Mouse (Mus musculus) fibroblast of lung, adult 2 months (primary cell): ENCODE results near the gene Xirp1.
"Not testable (repeated sequence)": the region's sequence is repeated elsewhere in the genome, so short reads cannot be mapped to it uniquely, and the experiment has no call there.

Source experiments
- DNase-seq: peaks from one replicate; pipeline ENCODE4 v3.0.0-alpha.2; 2011; ENCODE audit warnings: low read depth

Gene Xirp1

DNA sequence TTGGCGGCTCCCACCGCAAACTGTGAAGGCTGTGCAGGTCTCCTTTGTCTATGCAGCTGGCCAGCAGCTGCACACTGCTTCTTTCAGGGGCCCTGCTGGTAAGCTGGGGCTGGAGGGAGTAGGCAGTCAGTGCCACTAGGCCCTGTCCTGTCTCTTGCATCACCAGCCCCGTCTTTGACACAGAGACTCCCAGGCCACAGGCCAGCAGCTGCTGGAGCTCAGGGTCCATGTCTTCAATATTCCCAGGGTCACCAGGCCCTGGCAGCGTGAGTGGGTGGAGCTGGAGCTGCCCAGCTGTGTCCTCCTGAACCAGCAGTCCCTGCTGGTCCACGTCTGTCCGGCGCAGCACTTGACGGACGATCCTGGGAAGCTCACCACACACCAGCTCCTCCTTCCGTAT, 6.4 kb downstream of the Xirp1 start:
- no peak for DNase-seq

DNA sequence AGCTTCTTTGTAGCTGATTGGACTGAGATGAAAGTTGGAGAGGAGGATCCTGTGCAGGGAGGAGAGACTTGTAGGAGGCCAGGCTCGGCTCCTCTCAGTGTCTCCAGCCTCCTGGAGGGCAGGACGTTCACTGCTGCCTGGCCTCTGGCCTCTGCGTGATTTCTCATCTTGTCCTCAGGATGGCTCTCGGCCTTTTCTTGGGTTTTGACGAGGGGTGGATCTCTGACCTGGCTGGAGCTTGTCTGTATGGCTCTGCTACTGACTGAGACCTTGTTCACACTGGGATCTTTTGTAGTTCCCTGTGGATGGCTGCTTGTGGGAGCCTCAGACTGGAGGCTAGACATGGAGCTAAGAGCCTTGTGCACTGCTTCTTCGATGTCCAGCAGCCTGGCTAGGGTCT, 8.6 kb downstream of the Xirp1 start:
- DNase-seq: no peak

DNA sequence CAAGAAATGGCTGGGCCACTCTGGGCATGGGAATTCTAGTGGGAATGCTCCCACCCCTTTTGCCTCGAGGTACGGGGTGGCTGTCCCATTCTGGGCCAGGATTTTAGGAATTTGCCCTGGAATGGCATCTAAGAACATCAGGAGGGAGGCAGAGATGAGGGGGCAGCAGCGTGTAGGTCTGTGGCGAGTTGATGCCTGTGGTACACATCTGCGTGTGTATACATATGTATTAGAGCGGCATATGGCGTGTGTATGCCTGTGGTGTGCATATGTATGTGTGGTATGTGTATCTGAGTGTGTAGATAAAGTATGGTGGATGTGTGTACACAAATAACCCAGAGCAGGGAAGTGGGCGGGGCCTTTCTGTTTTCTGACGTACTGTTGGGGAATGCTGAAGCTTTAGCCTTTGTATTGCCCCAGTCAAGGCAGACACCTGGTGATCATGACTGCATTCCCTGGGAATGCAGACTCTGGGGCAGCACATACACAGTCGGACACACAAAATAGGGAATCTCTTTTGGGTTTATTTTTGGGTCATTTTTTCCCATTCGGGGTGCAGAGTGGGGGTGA, 10.1 kb downstream of the Xirp1 start:
- DNase-seq: no peak

DNA sequence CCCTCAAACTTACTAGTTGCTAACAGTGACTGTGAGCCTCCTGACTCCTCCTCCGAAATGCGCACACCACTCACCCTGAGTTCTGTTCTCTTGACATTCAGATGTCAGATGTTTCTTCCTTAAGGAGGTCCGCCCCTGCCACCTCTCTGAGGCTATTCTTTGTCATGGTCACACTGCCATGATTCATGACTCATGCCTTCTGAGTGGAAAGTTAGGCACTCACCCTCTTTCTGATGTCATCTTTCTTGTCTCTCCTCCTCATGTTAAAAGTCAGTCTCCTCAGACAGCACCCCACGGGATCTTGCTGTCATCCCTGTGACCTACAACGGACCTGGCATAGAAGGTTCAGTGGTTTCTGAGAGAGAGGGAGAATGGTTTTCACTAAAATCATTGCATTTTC, 10.6 kb downstream of the Xirp1 start:
- peak; percentile 53 for DNase-seq

DNA sequence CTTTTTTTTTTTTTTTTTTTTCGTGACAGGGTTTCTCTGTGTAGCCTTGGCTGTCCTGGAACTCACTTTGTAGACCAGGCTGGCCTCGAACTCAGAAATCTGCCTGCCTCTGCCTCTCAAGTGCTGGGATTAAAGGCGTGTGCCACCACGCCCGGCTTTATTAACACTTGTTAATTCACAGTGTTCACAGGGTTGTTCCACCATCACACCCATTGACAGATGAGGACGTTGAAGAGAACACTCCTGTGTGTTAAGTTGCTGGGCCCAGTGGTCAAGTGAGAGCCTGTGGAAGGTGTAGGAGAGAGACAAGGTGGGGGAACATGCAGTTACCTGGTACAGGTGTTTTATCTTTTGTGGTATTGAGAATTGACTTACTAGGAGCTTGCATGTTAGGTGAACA, 11.2 kb downstream of the Xirp1 start:
- not testable (repeated sequence) for DNase-seq

DNA sequence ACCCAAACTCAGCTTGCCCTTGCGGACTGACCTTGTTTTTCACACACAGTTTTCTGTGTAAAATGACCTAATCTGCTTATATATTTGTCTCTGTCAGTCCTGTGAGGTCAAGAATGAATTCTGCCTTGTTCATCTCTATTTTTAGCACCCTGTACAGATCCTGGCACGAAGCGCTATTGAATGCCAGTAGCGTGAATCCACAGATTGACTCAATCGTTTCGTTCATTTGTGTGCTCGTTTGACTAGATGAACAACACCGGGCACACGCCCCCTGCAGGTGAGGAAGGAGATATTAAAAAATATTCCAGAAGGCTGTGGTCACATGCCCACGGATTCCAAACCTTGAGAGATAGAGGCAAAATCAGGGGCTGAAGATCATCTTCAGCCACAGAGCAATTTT, 11.9 kb downstream of the Xirp1 start:
- peak; percentile 91 for DNase-seq

DNA sequence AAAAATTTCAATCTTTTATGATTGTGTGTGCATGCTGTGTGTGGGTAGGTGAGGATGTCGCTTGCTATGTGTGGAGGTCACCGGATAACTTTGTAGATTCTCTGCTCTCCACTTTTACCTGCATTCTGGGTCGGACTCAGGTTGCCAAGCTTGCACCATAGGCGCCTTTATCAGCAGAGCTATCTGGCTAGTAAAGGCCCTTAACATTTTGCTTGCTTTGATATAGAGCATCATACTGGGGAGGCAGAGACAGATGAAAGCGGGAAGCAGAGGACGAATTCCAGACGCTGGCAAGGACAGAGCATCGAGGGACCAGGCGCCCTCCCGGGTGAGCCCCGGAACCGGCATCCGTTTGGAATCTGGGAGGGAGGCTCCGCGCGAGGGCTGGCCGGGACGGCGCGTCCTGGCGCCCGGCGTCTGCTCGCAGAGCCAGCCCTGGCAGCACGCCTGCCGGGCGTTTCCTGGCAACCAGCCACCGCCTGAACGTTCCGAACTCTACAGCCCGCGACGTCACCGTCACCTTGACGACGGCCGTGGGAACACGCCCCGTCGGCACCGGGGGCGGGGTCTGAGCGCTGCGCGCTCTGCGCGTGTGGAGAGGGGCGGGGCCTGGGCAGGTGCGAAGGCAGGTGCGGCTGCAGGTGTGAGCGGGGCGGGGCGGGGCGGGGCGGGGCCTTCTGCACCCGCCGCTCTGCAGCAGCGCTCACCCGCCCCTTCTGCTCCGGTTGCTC, 12.5 kb downstream of the Xirp1 start:
- DNase-seq: peak; percentile 80

DNA sequence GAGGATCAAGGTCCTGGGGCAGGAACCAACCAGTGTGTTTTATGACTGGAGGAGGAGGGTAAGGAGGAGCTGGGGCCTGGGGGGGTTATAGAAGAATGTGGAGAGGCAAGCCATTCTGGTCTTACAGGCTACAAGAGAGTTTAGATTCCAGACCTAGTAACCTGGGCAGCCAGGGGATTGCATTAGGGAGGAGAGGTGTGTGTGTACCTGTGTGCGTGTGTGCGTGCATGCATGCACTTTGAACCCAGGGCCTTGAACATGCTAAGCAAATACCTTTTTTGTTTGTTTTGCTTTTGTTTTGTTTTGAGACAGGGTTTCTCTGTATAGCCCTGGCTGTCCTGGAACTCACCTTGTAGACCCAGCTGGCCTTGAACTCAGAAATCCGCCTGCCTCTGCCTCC, 13.5 kb downstream of the Xirp1 start:
- DNase-seq: no peak

DNA sequence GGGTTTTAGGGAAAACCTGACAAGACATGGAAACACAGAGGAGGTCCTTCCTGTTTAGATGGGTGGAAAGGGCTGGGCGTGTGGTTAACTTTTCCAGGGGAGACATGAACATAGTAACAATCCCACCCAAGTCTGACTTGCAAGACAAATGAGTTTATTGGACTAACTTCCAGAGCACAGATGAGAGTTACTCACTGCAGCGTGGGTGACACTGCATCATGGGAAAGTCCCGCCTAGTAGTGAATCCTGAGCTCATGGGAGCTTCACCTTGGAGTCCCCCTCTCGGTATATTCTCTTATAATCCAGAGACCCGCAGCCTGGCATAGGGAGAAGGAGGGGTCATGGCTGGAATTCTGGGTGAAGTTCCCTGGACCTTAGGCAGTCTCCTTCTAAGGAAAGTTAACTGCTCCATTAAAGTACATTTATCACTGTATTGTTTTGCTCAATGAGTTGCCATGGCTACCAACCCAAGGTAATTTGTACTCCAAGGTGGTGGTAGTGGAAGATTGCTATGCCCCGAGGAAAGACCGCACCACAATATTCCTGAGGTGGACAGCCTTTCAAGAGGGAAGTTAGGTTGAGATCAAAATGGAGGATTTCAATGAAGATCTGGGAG, 14.1 kb downstream of the Xirp1 start:
- no peak for DNase-seq

DNA sequence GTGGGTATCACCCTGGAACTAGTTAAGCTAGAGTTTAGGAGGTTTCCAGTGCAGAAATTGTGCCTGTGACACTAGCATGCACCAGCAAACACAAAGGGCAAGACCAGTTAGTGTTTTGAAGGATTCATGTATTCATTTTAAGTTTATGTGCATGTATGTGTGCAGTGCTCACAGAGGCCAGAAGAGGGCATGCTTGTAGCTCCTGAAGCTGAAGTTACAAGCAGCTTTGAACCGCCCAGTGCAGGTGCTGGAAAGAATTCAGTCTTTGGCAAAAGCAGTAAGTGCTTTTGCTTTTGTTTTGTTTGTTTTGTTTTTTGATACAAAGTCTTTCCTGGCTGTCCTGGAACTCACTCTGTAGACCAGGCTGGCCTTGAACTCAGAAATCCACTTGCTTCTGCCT, 15.6 kb downstream of the Xirp1 start:
- no peak for DNase-seq

DNA sequence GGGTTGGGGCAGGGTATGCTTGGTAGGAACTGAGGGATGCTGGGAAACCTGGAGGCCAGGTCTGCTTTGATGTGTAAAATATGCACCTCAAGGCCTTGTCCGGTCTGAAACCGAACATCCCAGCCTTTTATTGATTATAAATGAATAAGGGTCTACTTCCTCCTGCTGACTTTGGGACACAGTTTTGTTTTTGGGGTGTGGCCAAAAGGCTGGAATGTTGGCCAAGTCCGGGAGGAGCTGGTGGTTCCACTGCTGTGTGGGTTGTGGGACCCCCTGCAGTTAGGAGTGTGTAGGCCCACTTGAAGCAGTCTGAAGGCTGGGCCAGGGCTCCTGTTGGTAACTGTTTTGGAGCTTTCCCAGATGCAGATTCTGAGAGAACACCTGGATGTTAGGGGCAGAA, 17.5 kb downstream of the Xirp1 start:
- DNase-seq: no peak

DNA sequence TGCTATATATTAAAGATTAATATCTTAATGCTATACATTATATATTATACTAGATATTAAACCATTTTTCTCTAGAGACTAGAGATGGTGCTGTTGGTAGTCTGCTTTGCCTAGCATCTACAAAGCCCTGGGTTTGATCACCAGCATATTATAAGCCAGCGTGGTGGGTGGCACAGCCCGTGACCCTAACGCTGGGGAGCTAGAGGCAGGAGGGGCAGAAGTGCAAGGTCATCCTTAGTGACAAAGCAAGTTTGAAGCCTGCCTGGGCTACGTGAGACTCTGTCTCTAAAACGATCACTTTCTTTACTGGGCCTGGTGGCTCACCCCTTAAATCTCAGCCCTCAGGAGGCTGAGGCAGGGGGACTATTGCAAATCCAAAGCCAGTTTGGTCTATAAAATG, 20.5 kb downstream of the Xirp1 start:
- no peak for DNase-seq

DNA sequence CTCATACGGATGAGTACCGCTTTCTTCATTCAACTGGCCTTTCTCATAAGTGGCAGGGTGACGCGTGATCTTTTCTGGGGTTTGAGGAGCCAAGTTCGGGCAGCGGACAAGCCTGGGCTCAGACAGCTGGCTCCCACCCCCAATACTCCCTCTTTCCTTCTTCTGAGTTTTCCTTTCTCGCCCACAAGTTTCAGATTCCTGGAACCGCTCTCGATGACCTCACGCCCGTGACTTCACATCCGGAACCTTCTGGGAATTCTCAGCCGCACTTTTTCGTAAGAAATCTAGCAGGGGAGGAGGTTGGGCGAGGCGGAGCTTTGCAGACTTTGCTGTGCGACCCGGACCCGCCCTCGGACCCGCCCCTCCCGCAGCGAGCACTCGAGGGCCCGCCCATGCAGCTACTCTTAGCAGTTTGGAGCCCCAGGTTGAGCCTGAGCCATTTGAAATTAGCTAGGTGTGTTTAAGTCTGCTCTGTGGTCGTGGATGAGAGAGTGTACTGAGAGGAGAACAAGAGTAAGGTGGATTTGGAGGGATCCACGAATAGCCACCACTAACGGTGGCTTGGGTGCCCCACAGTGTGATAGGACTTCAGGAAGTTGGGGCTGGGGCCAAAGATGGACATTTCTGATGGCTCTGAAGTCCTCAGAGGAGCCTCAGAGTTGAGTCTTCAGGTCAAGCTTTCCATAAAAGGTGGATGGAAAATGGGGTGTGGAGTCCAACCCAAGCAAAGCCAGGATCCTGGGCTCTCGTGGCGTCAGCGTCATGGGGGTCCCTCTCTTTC, 21.3 kb downstream of the Xirp1 start:
- DNase-seq: peak; percentile 90

DNA sequence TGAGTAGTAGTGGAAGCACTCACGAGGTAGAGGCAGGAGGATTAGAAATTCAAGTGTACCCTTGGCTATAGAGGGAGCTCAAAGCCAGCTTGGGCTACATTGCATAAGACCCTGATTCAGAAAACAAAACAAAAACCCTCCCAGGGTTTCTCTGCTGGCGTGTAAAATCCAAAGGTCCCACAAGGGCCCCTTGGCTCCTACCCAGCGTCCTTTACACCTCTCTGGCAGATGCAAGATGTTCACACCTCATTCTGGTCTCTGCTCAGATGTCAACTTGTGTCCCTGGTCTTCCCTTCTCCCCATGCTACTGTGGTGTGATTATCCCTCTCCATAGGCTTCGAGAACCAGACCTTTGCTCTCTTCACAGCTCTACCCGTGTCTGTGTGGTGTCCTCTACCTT, 22.6 kb downstream of the Xirp1 start:
- no peak for DNase-seq

DNA sequence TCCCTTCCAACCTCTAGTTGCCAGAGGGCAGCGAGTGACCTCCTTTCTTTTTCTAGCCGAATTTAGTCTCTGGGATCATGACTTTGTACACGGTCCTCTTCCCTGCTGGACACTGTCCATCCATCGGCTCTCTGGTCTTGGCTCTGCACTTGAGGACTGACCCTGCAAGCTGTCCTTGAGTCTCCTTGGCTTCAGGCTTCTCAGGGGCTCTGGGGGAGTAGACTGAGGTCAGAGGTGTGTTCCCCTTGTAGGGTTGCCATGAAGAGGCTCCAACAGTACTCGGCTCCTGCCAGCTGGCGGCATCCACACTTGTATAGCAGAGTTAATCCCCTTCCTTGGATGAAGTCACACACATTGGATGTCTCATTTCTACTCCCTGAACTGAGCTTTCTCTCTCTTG, 23.8 kb downstream of the Xirp1 start:
- DNase-seq: no peak

DNA sequence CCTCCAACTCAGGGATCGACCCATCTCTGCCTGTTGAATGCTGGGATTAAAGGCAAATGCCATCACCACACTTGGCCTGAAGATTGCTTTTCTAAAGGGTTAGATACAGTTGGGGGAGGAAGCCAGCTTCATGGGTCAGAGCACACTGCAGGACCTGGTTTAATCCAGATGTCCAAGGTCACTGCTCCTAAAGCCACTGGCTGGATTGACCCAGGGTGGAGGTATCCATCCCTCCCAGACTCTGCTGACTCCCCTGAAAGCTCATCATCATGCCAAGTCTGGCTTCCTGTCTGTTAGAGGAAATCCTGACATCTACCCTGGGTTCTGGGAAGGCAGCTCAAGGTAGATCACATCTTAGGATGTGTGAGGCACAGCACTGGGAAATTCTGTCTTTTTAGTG, 24.6 kb downstream of the Xirp1 start:
- no peak for DNase-seq

DNA sequence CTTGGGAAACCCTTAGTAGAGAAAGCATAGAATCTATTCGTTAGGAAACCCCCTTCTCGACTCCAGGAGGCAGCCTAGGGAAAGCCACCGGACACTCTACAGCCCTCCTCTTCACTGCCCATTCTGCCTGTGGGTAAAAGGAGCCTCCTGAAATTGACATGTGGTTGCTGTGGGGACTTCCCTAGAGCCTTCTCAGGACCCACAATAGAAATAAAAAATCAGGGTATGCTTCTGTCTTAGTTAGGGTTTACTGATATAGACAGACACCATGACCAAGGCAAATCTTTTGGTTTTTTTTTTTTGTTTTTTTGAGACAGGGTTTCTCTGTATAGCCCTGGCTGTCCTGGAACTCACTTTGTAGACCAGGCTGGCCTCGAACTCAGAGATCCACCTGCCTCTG, 27.3 kb downstream of the Xirp1 start:
- DNase-seq: no peak

DNA sequence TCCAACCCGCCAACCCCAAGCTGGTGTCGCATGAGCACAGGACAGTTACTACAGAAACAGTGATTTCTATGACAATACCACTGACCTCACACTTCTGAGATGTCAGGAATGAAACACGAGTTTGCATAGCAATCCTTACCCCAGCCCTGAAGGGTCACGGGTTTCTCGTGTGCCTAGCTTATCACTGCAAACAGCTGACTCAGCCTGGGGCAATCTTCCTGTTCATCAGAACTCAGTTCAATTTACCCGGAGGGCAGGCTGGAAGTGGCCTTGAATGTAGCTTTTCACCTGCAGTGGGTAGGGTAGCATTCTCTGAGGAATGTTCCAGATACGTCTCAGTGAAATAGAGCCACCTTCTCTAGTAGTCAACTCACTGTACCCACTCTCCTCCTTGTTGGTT, 29.2 kb downstream of the Xirp1 start:
- DNase-seq: no peak

DNA sequence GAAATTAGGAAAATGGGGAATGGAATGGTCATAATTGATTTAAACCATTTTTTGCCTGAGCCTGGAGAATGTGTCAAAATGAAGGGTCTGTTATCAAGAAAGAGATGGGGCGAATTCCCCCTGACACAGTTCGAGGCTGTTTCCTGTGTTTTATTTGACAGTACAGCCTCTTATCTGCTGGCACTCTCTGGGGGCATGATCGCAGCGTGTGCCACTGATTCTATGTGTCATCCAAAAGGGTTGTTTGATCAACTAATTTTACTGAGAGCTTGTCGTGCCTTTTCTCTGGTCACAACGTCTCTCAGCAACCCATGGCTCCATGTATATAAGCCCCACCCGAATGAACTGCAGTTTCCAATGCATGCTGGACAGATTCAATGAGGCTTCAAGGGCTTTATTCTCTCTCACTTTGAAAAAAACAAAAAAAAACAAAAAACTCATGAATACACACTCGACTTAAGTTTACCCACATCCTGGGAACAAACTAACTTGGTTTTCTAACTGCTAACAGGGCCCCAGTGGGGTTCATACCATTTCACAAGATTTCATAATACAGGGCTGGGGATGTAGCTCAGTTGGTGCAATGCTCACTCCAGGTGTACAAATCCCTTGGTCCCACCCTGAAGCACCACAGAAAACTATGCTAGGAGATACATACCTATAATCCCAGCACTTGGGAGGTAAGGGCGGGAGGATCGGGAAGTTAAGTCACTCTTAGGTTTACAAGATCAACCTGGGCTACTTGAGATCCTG, 30.1 kb downstream of the Xirp1 start:
- no peak for DNase-seq

DNA sequence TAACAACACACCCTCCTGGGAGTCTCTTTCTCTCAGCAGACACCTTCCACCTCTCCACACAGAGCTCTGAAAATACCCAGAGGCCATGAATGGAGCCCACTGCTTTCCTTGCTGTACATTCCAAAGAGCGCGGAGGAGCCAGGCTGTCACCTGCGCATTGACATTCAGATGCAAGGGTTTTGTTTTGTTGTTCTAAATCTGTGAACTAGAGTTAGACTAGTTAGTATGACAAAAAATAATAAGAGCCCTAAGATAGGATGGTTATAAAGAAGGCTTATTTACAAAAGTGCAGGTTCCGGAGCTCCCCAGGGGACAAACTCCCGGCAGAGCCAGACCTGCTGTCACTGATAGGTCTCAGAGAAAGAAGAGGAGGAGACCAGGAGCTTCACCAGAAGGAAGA, 32.1 kb downstream of the Xirp1 start:
- DNase-seq: no peak

DNA sequence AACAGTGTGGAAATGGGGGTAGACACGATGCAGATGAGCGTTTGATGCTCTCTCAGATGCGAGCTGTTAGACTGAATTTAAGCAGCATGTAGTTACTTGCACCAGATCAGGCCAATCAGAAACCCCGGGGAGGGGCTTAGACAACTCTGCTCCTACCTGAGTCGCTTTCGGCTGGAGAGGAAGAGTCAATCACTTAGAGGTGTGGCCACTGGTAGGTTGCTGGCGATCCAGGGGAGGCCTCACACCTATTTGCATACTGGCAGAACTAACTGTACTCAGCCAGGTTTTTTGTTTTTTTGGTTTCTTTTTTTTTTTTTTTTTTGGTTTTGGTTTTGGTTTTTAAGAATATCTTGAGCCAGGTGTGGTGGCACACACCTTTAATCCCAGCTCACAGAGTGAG, 35.1 kb downstream of the Xirp1 start:
- no peak for DNase-seq

DNA sequence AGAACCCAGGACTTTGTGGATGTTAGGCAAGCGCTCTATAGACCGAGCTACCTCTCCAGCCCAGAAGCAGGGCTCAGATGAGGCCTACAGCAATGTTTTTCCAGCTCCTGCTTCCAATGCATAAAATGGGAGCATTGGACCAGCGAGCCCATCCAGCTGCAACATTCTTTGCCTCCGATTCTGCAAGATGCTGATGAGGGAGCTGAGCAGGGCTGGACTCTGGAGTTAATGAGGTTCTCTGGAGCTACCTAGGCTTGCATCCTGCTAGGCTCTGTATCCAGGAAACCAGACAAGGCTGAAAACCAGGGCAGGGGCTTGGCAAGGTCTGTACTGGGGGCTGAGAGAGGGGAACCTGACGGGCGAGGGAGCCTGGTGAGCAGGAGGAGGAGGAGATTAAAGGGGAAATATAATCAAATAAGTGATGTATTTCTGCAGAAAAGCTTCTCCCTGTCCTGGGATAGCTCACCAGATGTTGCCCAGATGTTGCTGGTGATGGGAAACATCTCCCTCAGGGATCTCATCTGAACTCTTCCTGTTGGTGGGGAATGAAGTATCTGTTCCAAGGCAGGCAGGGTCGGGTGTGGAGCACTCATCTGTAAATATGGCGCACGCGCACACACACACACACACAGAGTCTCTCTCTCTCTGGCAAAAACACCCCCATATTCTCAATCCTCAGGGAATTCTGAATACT, 37.4 kb downstream of the Xirp1 start:
- DNase-seq: no peak
